Mouse (Mus musculus): ENCODE data around the gene Rfx3. TPM values are rescaled to one million over a fixed set of nuclear protein-coding genes. Genes with fewer than 3 reads are reported as not detected.

The Rfx3 gene
- 10 to 100 TPM; 80.1 to 83.1 TPM for total RNA-seq (2021)

DNA sequence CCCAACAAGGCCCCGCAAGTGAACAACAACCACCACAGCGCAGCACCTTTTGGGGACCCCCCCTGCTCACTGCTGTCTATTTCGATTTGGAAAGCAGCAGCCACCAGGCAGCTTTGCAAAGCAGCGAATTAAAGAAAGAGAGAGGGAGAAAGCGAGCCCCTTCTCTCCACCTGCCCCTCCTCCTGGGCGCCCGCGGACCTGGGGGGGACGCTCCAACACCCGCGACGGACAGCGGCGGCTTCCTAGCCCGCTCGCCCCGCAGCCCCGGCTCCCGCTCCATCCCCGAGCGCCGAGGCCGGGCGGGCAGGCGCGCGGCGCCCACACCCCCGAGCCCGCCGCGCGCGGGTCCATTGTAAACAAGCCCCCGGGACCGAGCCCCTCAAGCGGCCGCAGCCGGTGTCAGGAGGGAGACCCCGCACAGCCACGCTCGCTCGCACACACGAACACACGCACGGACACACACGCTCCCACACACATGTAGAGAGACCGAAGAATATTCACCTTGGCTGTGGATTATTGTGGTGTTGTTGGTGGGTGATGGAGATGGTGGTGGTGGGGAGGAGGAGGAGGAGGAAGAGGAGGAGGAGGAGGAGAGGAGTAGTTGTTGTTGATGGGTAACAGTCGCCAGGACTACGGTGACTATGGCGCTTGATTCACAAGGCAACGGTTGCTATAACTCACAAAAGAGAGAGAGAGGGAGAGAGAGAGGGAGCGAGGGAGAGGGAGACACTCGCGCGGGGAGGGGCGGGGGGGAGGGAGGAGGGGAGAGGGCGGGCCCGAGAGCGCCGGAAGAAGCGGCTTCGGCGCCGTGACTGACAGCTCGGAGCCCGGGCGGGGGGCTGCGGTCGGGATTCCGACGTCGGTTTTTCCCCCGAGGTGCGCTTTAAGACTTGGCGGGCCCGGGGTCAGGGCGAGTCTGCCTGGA, at the start of gene Rfx3:
Rfx3 (minus strand) TSS at position 696 of the 925 bp plus-strand sequence.
- DNase-seq (ENCODE audit: low spot score in 2 of 2): peak; percentile 51 to 85
- intact Hi-C loops (cut with DNase I): loop anchor here (5.0 kb wide), 3 partner anchors 77 to 548 kb away; no protein-coding TSS in a partner anchor

- intact Hi-C loops (cut with DNase I): no loop called here
- no peak for DNase-seq (ENCODE audit: low spot score in 2 of 2)
These were observed 41.1 kb upstream of the Rfx3 start for GRCm38 (mm10) chr19:28052058-28052457.

GRCm38 (mm10) chr19:28051571-28051970, 40.6 kb upstream of the Rfx3 start:
- no peak for DNase-seq (ENCODE audit: low spot score in 2 of 2)
- intact Hi-C loops (cut with DNase I): no loop called here

DNA sequence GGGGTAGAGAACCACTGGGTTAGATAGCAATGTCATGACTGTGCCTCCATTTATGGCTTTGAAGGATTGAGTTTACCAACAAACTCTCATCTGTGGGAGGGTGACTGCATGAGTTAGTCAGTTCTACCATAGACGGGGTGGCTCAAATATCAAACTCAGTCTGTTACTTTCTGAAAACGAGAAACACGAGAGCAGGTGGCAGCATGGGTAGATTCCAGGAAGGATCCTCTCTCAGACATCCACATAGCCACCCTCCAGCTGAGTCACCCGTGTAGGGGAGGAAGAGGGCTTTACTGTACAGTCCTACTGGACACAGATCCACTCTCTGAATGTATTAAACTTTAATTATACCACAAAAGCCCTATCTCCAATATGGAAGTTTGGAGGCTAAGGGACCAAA, 38.3 kb upstream of the Rfx3 start:
- intact Hi-C loops (cut with DNase I): no loop called here
- DNase-seq (ENCODE audit: low spot score in 2 of 2): peak in 1 of 2 experiments; percentile 9

- DNase-seq (ENCODE audit: low spot score in 2 of 2): no peak
- intact Hi-C loops (cut with DNase I): no loop called here
These were observed 35.8 kb upstream of the Rfx3 start for GRCm38 (mm10) chr19:28046806-28047205.

DNA sequence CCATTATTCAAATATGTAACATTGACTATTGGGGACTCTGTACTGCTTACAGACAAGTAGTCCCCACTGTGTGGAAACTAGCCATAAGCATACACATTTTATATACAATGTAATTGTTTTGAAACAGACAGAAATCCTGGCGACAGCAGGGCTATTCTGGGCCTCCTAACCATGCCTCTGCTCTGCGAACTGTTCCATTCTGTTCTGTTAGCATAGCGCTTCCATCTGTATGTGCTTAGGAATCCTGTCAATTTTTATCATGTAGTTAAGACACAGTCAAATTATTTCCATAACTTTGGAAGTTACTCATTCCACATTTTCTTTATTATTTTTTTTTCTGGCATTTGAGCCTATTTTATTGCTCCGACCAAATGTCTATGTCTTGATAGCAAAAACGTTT, 34.0 kb upstream of the Rfx3 start:
- no peak for DNase-seq (ENCODE audit: low spot score in 2 of 2)
- intact Hi-C loops (cut with DNase I): no loop called here

- intact Hi-C loops (cut with DNase I): loop anchor here (5.0 kb wide), 3 partner anchors 75 to 550 kb away; no protein-coding TSS in a partner anchor
- peak; percentile 69 to 80 for DNase-seq (ENCODE audit: low spot score in 2 of 2)
These were observed 943 bp upstream of the Rfx3 start for GRCm38 (mm10) chr19:28011718-28012499.

- peak; percentile 96 to 98 for DNase-seq (ENCODE audit: low spot score in 2 of 2)
- intact Hi-C loops (cut with DNase I): loop anchor here (5.0 kb wide), 3 partner anchors 76 to 549 kb away; no protein-coding TSS in a partner anchor
These were observed 391 bp upstream of the Rfx3 start for GRCm38 (mm10) chr19:28011396-28011717.

DNA sequence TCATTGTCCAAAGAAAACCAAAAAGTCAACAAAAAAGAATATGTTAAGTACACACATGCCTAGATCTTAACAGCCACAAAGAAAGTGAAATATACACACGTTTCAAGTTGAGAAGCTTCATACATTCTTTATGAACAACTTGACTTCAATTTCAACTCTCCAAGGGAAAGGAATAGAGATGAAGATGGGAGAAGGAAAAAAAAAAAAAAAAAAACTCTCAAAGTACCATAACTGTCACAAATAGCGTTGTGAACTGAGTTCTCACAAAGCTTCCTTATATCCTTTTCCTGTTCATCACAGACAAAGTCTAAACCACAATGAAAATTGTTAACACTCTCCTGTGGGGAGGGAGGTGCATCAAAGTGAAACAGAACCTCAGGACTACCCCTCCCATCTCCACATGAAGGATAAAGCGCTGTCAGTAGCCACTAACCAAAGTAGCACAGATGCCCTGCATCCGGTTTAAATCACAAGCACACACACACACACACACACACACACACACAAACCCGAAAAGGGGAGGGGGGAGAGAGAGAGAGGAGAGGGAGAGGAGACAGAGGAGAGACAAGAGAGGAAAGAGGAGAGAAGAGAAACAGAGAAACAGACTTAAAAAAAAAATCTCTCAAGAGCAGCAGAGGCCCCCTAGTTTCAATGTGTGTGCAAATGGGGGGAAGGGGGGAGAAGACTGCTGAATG, 1.2 kb downstream of the Rfx3 start:
- intact Hi-C loops (cut with DNase I): loop anchor here (5.0 to 10.0 kb wide), 6 partner anchors 78 to 547 kb away; no protein-coding TSS in a partner anchor

DNA sequence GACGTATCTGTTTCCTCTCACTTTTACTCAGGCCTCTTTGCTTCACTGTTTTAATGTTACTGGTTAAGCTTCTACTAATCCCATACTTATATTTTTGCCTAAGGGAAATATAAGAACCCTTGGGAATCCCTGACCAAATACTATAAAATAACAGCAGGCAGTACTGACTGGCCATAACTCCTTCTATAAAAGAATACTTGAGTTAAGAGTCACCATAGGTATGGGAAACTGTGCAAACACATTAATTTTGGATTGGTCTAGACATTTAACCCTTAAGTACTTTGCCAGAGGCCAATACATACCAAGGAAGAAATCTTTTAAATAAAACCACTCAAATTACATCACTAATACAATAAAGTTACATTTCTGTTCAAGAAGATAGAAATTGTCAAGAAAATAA, 6.8 kb downstream of the Rfx3 start:
- intact Hi-C loops (cut with DNase I): loop anchor here (10.0 kb wide), 2 partner anchors 89 to 429 kb away; no protein-coding TSS in a partner anchor
- DNase-seq (ENCODE audit: low spot score in 2 of 2): no peak

More for the DNA sequence above, 1.2 kb downstream of the Rfx3 start:
- peak in 1 of 2 experiments; percentile 53 for DNase-seq (ENCODE audit: low spot score in 2 of 2)

DNA sequence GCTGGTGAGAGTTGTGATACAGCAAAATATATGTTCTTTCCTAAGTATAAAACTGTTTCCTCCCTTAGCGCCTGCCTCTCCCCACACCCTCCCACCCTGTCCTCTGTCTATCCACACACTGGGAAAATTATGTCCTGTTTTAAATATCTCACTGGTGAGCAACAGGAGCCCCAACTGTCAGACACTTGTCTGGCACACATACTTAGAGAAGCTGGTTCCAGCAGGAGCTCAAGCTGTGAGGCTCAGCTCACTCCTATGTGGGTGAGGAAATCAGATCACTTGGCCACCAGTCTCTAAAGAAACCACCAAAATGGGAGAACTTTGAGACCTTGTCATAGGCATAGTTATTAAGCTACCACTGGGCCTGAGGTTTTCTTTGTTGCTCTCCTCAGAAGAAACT, 7.5 kb downstream of the Rfx3 start:
- intact Hi-C loops (cut with DNase I): loop anchor here (10.0 kb wide), 2 partner anchors 89 to 429 kb away; no protein-coding TSS in a partner anchor
- peak; percentile 35 to 77 for DNase-seq (ENCODE audit: low spot score in 2 of 2)

DNA sequence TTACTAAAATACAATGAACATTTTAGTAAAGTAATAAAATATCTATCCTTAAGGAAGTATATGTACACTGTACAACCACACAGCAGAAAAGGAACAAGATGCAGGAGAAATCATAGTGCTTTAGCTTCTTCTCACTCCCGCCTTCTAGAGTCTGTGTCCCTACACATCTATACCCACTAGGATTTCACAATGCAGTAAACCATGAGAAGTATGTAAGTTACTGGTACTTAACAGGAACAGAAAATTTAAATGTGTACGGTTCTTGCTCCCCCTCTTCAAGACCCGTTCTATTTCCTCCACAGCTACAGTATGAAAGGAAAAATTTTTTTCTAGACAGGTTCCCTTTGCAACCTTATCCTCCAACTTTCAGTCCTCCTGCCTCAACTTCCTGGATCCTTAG, 8.3 kb downstream of the Rfx3 start:
- intact Hi-C loops (cut with DNase I): loop anchor here (10.0 kb wide), 2 partner anchors 88 to 428 kb away; no protein-coding TSS in a partner anchor
- DNase-seq (ENCODE audit: low spot score in 2 of 2): no peak

DNA sequence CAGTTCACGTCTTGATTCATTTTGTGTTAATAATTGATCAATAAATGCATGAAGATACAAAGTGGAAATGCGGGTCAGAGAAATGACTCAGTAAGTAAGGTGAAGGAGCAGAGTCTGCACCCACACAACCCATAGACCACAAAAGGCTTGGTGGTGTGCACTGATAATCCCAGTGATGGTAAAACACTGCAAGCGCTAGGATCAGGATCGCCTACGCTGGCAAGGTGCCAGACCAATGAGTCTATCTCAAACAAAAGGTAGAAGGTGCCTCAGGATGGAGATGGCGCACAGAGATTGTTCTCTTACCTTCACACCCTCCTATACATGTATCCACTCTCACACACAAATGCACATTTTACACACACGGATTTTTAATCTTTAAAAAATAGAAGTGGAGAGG, 18.2 kb downstream of the Rfx3 start:
- DNase-seq (ENCODE audit: low spot score in 2 of 2): no peak
- intact Hi-C loops (cut with DNase I): no loop called here

GRCm38 (mm10) chr19:27988746-27989145, 22.2 kb downstream of the Rfx3 start:
- DNase-seq (ENCODE audit: low spot score in 2 of 2): no peak
- intact Hi-C loops (cut with DNase I): no loop called here

DNA sequence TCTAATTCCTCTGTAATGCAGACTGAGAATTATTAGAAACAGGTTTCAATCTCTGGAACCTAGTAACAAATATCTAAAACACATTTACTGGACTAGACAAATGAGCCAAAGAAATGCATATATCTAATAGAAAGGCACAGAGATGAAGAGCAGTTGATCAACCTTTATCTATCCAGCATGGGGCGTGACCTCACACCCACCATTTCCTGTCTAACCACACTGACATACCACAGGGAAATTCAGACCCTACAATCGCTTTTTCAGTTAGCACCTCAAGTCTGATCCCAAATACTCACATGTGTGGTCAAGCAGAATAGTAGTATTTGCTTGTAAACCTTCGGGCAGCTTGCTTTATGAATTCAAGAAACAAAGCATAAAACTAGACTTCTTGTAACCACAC, 43.4 kb downstream of the Rfx3 start:
- intact Hi-C loops (cut with DNase I): no loop called here
- no peak for DNase-seq (ENCODE audit: low spot score in 2 of 2)

GRCm38 (mm10) chr19:27961271-27961670, 49.7 kb downstream of the Rfx3 start:
- intact Hi-C loops (cut with DNase I): no loop called here
- DNase-seq (ENCODE audit: low spot score in 2 of 2): no peak

- no peak for DNase-seq (ENCODE audit: low spot score in 2 of 2)
- intact Hi-C loops (cut with DNase I): no loop called here
These were observed 75.5 kb downstream of the Rfx3 start for GRCm38 (mm10) chr19:27935453-27935852.

DNA sequence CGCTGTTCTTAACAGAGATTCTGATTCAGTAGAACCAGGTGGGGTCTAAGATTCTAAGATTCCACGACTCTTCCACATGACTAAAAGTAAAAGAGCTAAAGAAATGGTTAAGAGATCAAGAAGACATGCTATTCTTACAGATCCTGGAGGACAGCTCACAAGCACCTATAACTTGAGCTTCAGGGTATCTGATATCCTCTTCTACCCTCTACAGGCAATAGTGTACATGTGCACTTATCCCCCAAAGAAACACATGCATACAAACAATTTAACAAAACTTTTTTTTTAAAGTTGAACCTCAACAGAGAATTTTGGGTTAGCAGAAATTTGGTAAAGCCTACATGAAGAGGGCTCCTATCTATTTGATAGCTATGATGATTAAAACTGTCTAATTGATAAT, 79.8 kb downstream of the Rfx3 start:
- DNase-seq (ENCODE audit: low spot score in 2 of 2): no peak
- intact Hi-C loops (cut with DNase I): no loop called here

- intact Hi-C loops (cut with DNase I): no loop called here
- DNase-seq (ENCODE audit: low spot score in 2 of 2): no peak
These were observed 84.6 kb downstream of the Rfx3 start for GRCm38 (mm10) chr19:27926378-27926777.

- intact Hi-C loops (cut with DNase I): loop anchor here (10.0 kb wide), 1 partner anchor 86 kb away; no protein-coding TSS in a partner anchor
These were observed 91.9 kb downstream of the Rfx3 start for GRCm38 (mm10) chr19:27919040-27919439.

More at GRCm38 (mm10) chr19:27919040-27919439, 91.9 kb downstream of the Rfx3 start:
- DNase-seq (ENCODE audit: low spot score in 2 of 2): no peak

All from left cerebral cortex, postnatal 25 days (tissue).